Mouse (Mus musculus) hindlimb bud, embryonic 11.5 days (tissue): Measurements from ENCODE around the gene Ints11.

Experiments
- DNase-seq: peaks from one replicate; pipeline ENCODE4 v3.0.0-alpha.2; 2012; ENCODE audit warnings: low read depth, low spot score; ENCODE audit errors: extremely low spot score

Gene Ints11

GRCm38 (mm10) chr4:155869317-155870033, at the start of gene Ints11, which contains the start of gene Cptp:
TSS of gene Ints11 (plus strand) at chr4:155869546.
TSS of gene Cptp (minus strand) at chr4:155869440.
- DNase-seq, result peak; percentile 69

- no peak for DNase-seq
Measured at GRCm38 (mm10) chr4:155821025-155821424, 48.3 kb upstream of the Ints11 start.

GRCm38 (mm10) chr4:155823443-155823842, 45.9 kb upstream of the Ints11 start:
- DNase-seq, result no peak

- no peak for DNase-seq
Measured at GRCm38 (mm10) chr4:155829866-155830265, 39.5 kb upstream of the Ints11 start.

GRCm38 (mm10) chr4:155830596-155830995, 38.8 kb upstream of the Ints11 start:
- no peak for DNase-seq

- peak; percentile 94 for DNase-seq
Measured at GRCm38 (mm10) chr4:155831205-155831766, 38.1 kb upstream of the Ints11 start, which contains the start of gene Aurkaip1. TSS of gene Aurkaip1 (plus strand) at chr4:155831272.

- DNase-seq, result no peak
Measured at GRCm38 (mm10) chr4:155831831-155832230, 37.5 kb upstream of the Ints11 start.

GRCm38 (mm10) chr4:155832321-155832720, 37.0 kb upstream of the Ints11 start:
- no peak for DNase-seq

GRCm38 (mm10) chr4:155833234-155833633, 36.1 kb upstream of the Ints11 start:
- no peak for DNase-seq

- peak; percentile 61 for DNase-seq
Measured at GRCm38 (mm10) chr4:155833836-155834235, 35.5 kb upstream of the Ints11 start.

GRCm38 (mm10) chr4:155837404-155838010, 31.8 kb upstream of the Ints11 start:
- DNase-seq, result no peak

GRCm38 (mm10) chr4:155838187-155839153, 30.9 kb upstream of the Ints11 start:
- DNase-seq, result no peak

- DNase-seq, result no peak
Measured at GRCm38 (mm10) chr4:155839483-155839910, 29.8 kb upstream of the Ints11 start, which contains the start of gene Mxra8. TSS of gene Mxra8 (plus strand) at chr4:155839680.

GRCm38 (mm10) chr4:155840076-155841002, 29.0 kb upstream of the Ints11 start:
- DNase-seq, result no peak

GRCm38 (mm10) chr4:155841003-155841454, 28.3 kb upstream of the Ints11 start:
- no peak for DNase-seq

GRCm38 (mm10) chr4:155841651-155842270, 27.6 kb upstream of the Ints11 start:
- DNase-seq, result no peak

- no peak for DNase-seq
Measured at GRCm38 (mm10) chr4:155843231-155843630, 26.1 kb upstream of the Ints11 start.

GRCm38 (mm10) chr4:155846871-155847578, 22.3 kb upstream of the Ints11 start, which contains the start of gene Dvl1:
TSS of gene Dvl1 (plus strand) at chr4:155847402.
- DNase-seq, result no peak
